Mouse (Mus musculus): ENCODE data around the gene Map3k20. TPM values are rescaled to one million over a fixed set of nuclear protein-coding genes. Genes with fewer than 3 reads are reported as not detected.

The Map3k20 gene
- total RNA-seq, 2 experiments from 2014 or later: 223 to 231 TPM

DNA sequence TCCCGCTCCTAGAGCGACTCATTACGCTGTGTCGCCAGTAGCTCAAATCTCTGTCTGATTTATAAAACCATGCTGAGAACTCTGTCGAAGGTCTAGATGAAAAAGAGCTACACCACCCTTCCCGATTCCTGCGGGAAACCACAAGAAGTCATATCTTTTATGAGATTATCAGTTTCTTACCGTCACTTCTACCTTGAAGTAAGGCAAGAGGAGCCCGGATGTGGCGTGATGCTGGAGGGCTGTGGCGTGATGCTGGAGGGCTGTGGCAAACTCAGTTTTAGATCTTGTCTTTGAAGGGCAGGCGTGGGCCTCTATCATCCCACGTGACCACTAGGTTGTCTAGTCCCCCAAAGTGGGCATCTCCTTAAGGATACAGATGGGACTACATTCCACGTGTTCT lies 3.5 kb upstream of the Map3k20 start:
- DNase-seq: no peak

GRCm38 (mm10) chr2:72282733-72283132 lies 2.7 kb upstream of the Map3k20 start:
- no peak for DNase-seq

DNA sequence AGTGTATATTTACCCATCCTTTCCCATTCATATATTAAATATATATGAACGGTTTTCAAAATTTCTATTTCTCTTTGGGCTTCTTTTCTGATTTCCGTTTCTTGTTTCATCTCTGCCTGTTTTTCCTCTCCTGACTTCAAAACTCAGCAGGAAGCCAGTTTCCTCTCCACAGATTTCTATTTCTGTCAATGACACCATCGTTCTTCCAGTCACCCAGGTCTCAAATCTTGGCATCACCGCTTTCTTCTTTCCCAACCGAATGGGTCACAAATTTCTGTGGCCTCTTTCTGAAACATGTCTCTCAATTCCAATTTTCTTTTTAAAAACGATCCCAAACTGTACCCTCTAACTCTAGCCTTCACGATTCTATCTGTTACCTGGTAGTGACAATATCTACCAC lies 748 bp upstream of the Map3k20 start:
- DNase-seq: no peak

DNA sequence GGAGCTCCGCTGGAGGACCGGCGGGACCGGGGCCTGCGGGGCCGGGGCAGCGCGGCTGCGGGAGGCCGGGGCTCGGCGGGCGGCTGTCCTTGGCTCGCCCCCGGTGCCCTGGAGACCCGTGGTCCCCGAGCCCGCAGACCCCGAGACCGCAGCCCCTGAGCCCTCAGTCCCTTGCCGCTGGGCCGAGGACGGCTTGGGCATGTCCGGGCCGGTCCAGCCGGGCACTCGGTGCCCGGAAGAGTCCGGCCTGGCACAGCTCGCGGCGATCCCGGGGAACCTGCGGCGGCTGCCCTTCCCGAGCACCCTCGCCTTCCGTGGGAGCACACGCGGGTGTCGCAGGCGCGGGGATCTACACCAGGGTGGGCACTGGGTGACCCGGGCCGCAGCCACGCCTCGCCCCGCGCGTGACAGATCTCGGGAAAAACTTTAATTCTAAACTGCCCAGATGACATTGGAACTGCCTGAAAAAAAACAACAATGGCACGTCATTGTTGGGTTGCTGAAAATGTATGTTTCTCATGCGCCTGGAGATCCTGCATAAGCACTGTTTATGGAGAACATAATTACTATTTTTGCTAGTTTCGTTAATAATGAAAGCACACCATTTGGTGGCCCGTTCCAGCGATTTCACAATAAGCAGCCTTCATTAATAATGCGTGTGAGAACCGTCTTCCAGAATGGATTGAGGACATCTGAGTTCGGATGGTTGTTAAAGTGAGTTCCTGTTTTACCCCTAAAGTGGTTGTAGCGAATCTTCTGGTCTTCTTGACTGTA lies 638 bp downstream of the Map3k20 start:
- peak; percentile 43 for DNase-seq

- DNase-seq: peak; percentile 36
Observed at GRCm38 (mm10) chr2:72287142-72287541, 1.7 kb downstream of the Map3k20 start.

DNA sequence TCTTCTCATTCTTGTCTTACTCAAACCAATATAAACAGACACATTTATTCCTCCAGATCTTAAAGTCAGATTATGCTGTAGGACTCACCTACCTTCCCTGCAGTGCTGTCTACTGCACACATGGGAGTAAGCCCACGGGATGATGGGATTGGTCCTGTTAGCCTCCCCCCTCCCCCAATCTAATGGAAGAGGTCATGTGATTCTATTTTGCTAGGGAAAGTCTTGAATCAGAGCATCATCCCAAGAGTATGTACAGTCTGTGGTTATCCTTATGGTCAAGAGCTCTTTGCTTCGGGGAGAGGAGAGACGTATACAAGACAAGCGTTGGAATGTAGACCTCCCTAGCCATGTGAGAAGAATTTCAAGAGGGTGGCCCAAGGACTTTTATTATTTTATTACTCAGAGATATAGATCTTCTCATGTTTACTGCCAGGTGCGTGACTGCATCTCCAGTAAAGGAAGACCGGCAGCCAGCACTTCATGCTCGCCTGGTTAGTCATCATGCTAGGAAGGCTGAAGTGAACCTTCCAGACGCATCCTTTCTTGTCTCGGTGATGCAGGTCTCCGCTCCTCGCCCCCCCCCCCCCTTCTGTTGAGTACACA lies 3.6 kb downstream of the Map3k20 start:
- DNase-seq: no peak

DNA sequence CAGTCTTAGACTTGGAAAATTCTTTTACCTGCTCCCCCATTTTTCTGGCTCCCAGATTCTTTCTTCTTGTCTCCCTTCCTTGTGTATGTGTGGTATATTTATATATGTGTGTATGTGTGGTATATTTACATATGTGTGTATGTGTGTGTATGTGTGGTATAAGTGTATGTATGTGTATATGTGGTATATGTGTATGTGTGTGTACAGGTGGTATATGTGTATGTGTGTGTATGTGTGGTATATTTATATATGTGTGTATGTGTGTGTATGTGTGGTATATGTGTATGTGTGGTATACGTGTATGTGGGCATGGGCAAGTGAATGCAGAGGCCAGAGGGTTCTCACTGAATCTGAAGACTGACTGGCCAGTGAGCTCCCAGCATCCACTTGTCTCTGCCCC lies 5.7 kb downstream of the Map3k20 start:
- no peak for DNase-seq

DNA sequence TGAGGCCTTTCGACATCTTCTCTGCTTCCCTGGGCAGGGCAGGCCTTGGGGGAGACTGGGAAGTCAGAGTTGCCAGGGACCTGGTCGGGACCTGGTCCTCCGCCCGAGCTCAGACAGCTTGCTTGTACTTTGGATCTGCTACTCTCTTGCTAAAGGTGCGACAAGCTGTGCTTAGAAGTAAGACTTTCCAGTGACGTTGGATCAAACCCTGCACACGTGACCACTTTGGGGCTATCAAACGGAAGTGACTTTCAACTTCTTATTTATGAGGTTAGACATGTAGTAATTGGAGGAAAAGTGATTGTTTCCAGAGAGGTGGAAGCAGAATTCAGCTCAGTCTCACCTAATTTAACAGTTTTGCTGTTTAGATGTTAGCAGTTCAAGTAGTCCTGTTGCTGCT lies 7.1 kb downstream of the Map3k20 start:
- no peak for DNase-seq

DNA sequence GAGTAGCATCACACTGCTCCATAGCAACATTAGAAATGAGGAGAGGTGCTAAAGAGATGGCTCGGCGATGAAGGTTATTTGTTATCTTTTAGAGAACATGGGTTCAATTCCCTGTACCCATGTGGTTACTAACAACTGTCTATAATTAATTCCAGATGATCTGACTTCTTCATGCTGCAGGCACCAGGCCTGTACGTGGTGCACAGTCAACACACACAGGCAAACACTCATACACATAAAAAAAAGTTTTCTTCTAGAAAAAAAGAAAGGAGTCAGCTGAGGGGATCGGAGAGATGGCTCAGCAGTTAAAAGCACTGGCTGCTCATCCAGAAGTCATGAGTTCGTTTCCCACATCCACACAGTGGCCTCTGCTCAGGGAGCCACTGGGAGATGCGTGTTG lies 9.6 kb downstream of the Map3k20 start:
- no peak for DNase-seq

- no peak for DNase-seq
Observed at GRCm38 (mm10) chr2:72296984-72297715, 11.7 kb downstream of the Map3k20 start.

DNA sequence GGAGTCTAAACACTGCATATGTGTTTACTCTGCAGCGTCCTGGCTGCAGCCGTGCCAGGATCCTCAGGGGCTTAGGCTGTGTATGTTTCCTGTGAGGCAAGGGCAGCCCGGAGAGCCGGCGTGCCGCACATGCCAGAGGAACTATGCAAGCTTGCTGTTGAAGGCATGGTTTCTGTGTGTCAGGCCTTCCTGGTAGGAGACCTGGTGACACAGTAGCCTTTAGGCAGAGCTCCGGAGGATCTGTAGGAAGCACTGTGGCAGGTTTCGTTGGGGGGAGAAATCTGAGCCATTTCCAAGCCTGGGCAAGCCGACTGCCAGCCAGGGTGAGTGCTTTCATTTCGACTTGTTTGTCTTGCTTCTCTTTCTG lies 12.3 kb downstream of the Map3k20 start:
- peak; percentile 71 for DNase-seq

DNA sequence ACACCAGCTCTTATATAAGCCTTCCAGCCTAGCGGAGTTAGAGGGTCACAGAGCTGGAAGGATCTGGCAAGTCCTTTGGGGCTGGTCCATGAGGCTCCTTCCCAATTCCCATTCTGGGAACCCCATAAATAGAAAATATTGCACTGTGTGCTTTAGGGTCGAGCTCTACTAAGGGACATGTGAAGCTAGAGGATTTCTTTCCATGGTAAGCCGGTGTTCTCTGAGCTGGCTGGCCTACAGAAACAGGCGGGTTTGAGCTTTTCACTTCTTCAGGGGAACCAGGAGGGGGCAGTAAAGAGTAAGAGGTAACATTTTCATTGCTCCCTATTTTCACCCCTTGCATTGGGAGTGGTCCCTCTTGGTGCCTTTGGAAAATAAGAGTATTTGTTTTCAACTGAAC lies 13.0 kb downstream of the Map3k20 start:
- DNase-seq: peak; percentile 43

GRCm38 (mm10) chr2:72301194-72301916 lies 15.9 kb downstream of the Map3k20 start:
- no peak for DNase-seq

DNA sequence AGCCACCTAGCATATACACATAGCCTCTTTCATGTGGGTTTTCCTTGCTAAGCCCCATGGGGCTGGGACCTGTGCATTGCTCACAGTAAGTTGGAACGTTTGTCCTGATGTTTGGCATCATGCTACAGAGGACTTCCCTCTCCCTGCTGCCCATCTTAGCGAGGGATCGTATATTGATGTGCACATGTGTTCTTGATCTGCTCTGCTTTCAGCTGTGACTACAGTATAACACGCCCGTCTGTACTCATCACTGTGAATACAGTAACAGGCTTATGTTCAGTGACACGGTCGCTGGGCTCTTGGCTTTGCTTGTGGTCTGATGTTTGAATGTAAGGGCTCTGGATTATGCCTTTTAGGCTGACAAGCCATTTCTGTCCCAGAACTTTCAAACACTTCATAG lies 20.3 kb downstream of the Map3k20 start:
- DNase-seq: no peak

- DNase-seq: no peak
Observed at GRCm38 (mm10) chr2:72308351-72308750, 22.9 kb downstream of the Map3k20 start.

DNA sequence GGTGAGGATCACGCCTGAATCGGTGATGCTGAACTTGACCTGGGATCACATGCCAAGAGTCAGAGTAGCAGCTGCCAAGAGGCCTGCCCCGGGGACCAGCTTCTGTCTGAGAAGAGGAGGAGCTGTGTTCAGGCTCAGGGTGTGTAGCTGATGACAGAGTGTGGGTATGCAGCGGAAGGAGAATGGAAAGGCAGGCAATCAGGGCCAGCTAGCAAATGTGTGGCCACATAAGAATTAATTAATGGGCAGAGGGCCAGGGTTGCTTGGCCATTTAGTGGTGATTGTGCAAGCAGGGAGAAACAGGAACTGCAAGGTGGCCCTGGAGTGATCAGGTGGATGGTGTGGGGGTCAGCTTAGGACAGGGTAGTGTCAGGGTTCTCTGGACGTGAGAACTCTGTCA lies 23.5 kb downstream of the Map3k20 start:
- peak; percentile 44 for DNase-seq

- no peak for DNase-seq
Observed at GRCm38 (mm10) chr2:72311486-72311885, 26.0 kb downstream of the Map3k20 start.

GRCm38 (mm10) chr2:72313312-72313711 lies 27.9 kb downstream of the Map3k20 start:
- no peak for DNase-seq

GRCm38 (mm10) chr2:72318421-72318820 lies 33.0 kb downstream of the Map3k20 start:
- DNase-seq: no peak

GRCm38 (mm10) chr2:72319028-72319798 lies 33.8 kb downstream of the Map3k20 start:
- DNase-seq: no peak

- no peak for DNase-seq
Observed at GRCm38 (mm10) chr2:72320661-72321060, 35.2 kb downstream of the Map3k20 start.

DNA sequence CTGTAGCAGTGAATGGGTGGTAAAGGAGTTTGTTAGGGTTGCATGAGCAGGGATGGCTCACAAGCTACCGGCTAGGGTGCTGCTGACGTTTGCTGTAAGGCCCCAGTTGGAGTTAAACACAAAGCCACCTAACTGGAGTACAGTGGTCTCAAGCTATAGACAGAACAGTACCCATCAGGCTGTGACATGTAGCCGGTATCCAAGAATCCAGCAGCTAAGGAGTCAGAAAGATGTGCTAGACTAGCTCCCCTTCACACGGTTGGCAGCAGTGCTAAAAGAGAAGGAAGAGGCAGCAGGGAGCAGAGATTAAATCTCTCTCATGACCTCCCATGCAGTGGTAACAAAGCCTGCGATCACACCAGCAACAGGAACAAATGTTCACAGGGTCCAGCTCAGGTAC lies 36.2 kb downstream of the Map3k20 start:
- DNase-seq: no peak

Data from heart, postnatal 4 days (tissue).